Mouse (Mus musculus): ENCODE data around the gene Dlg4. TPM values are rescaled to one million over a fixed set of nuclear protein-coding genes. Genes with fewer than 3 reads are reported as not detected.

Gene Dlg4
- total and polyA plus RNA-seq, 2 experiments from 2014 or later, result 14.3 to 230 TPM

GRCm38 (mm10) chr11:69995391-69995960 is 21.3 kb upstream of the Dlg4 start, which contains the start of gene Phf23:
Gene Phf23 (plus strand): TSS chr11:69995777.
- Histone ChIP-seq H3K4me2 (ENCODE audit: low read depth) (peak within 1 kb of the TSS; percentile 73), H3K9me3 (ENCODE audit: low read length) (no peaks in the 10 kb centered on the region), H3K36me3 (ENCODE audit: insufficient read depth) (peaks cover 35% of the 10 kb centered on the region), H3K4me3 (ENCODE audit: low read depth, low read length) (peak within 1 kb of the TSS; percentile 79), H3K27me3 (ENCODE audit: insufficient read depth, low read length) (no peaks in the 10 kb centered on the region), H3K27ac (ENCODE audit: low read depth, low read length) (peak within 1 kb of the TSS; percentile 89), H3K4me1 (ENCODE audit: insufficient read depth) (peaks cover 17% of the 10 kb centered on the region), H3K9ac (peak within 1 kb of the TSS; percentile 72)
- under 1% methylated on average over 36 of the region's 36 CpGs for WGBS
- peak; percentile 73 for TF ChIP-seq CTCF (IDR thresholded peaks at IDR 0.05; ENCODE audit: low read depth)
- ATAC-seq, result peak; percentile 89
- DNase-seq, result peak; percentile 99

GRCm38 (mm10) chr11:69996161-69997061 is 20.3 kb upstream of the Dlg4 start:
- peak overlapping the region; percentile 72 for H3K9ac ChIP-seq
- H3K36me3 ChIP-seq (ENCODE audit: insufficient read depth), result peaks cover 35% of the 10 kb centered on the region
- DNase-seq, result peak; percentile 46
- no peaks in the 10 kb centered on the region for H3K27me3 ChIP-seq (ENCODE audit: insufficient read depth, low read length)
- H3K4me1 ChIP-seq (ENCODE audit: insufficient read depth), result peaks cover 20% of the 10 kb centered on the region
- 2% methylated on average over 61 of the region's 66 CpGs for WGBS
- no peak for TF ChIP-seq CTCF (IDR thresholded peaks at IDR 0.05; ENCODE audit: low read depth)
- ATAC-seq, result no peak
- peak overlapping the region; percentile 79 for H3K4me3 ChIP-seq (ENCODE audit: low read depth, low read length)
- peak overlapping the region; percentile 89 for H3K27ac ChIP-seq (ENCODE audit: low read depth, low read length)
- no peaks in the 10 kb centered on the region for H3K9me3 ChIP-seq (ENCODE audit: low read length)
- H3K4me2 ChIP-seq (ENCODE audit: low read depth), result peak overlapping the region; percentile 73

GRCm38 (mm10) chr11:69997070-69997509 is 19.7 kb upstream of the Dlg4 start:
- H3K36me3 ChIP-seq (ENCODE audit: insufficient read depth), result peaks cover 35% of the 10 kb centered on the region
- DNase-seq (peak; percentile 71), ATAC-seq (no peak)
- H3K4me3 ChIP-seq (ENCODE audit: low read depth, low read length), result peak overlapping the region; percentile 79
- H3K27me3 ChIP-seq (ENCODE audit: insufficient read depth, low read length), result no peaks in the 10 kb centered on the region
- H3K9ac ChIP-seq, result peak overlapping the region; percentile 72
- no peak for TF ChIP-seq CTCF (IDR thresholded peaks at IDR 0.05; ENCODE audit: low read depth)
- peaks cover 26% of the 10 kb centered on the region for H3K4me1 ChIP-seq (ENCODE audit: insufficient read depth)
- 6% methylated on average over 30 of the region's 44 CpGs for WGBS
- peak overlapping the region; percentile 89 for H3K27ac ChIP-seq (ENCODE audit: low read depth, low read length)
- H3K9me3 ChIP-seq (ENCODE audit: low read length), result no peaks in the 10 kb centered on the region
- peak overlapping the region; percentile 73 for H3K4me2 ChIP-seq (ENCODE audit: low read depth)

GRCm38 (mm10) chr11:69998567-69999491 is 17.9 kb upstream of the Dlg4 start:
- Histone ChIP-seq H3K9ac (no peak overlapping the region), H3K36me3 (ENCODE audit: insufficient read depth) (peaks cover 29% of the 10 kb centered on the region), H3K4me2 (ENCODE audit: low read depth) (no peak overlapping the region), H3K4me1 (ENCODE audit: insufficient read depth) (peaks cover 26% of the 10 kb centered on the region), H3K27me3 (ENCODE audit: insufficient read depth, low read length) (no peaks in the 10 kb centered on the region), H3K9me3 (ENCODE audit: low read length) (no peaks in the 10 kb centered on the region), H3K27ac (ENCODE audit: low read depth, low read length) (no peak overlapping the region), H3K4me3 (ENCODE audit: low read depth, low read length) (no peak overlapping the region)
- WGBS, result 93% methylated on average over 27 of the region's 27 CpGs
- peak; percentile 46 for TF ChIP-seq CTCF (IDR thresholded peaks at IDR 0.05; ENCODE audit: low read depth)
- DNase-seq (no peak), ATAC-seq (no peak)

- Histone ChIP-seq H3K9ac (no peak overlapping the region), H3K27ac (ENCODE audit: low read depth, low read length) (0 out of 2 replicates have a peak overlapping the region, but pooled peaks have one; percentile 17), H3K36me3 (ENCODE audit: insufficient read depth) (peaks cover 21% of the 10 kb centered on the region), H3K9me3 (ENCODE audit: low read length) (no peaks in the 10 kb centered on the region), H3K4me1 (ENCODE audit: insufficient read depth) (peaks cover 26% of the 10 kb centered on the region), H3K4me2 (ENCODE audit: low read depth) (no peak overlapping the region), H3K27me3 (ENCODE audit: insufficient read depth, low read length) (no peaks in the 10 kb centered on the region), H3K4me3 (ENCODE audit: low read depth, low read length) (no peak overlapping the region)
- DNase-seq (no peak), ATAC-seq (no peak)
- TF ChIP-seq CTCF (IDR thresholded peaks at IDR 0.05; ENCODE audit: low read depth), result no peak
- whole genome bisulfite sequencing, result 85% methylated on average over 8 of the region's 8 CpGs
These were observed 17.1 kb upstream of the Dlg4 start for GRCm38 (mm10) chr11:69999666-70000065.

- no peak; the same call in 1 of the 2 replicates for TF ChIP-seq CTCF (IDR thresholded peaks at IDR 0.05; ENCODE audit: low read depth)
- Histone ChIP-seq H3K27ac (ENCODE audit: low read depth, low read length) (peak within 1 kb of the TSS; percentile 97), H3K4me3 (ENCODE audit: low read depth, low read length) (peak within 1 kb of the TSS; percentile 74), H3K9me3 (ENCODE audit: low read length) (no peaks in the 10 kb centered on the region), H3K9ac (peak within 1 kb of the TSS; percentile 77), H3K27me3 (ENCODE audit: insufficient read depth, low read length) (no peaks in the 10 kb centered on the region), H3K4me1 (ENCODE audit: insufficient read depth) (peaks cover 26% of the 10 kb centered on the region), H3K36me3 (ENCODE audit: insufficient read depth) (peaks cover 27% of the 10 kb centered on the region), H3K4me2 (ENCODE audit: low read depth) (peak within 1 kb of the TSS; percentile 74)
- ATAC-seq, result peak; percentile 81
- peak; percentile 97 for DNase-seq
- under 1% methylated on average over 47 of the region's 48 CpGs for WGBS
These were observed 16.3 kb upstream of the Dlg4 start, which contains the start of gene Dvl2 for GRCm38 (mm10) chr11:70000396-70000898. Gene Dvl2 (plus strand): TSS chr11:70000595.

All from forebrain, postnatal 0 days (tissue).